Mouse (Mus musculus) left cerebral cortex, postnatal 25 days (tissue): ENCODE data around the gene Carhsp1. TPM values are rescaled to one million over a fixed set of nuclear protein-coding genes. Genes with fewer than 3 reads are reported as not detected.
A peak's percentile ranks its signal among the peaks of the same experiment; 100 is the strongest.

Experiments used
- DNase-seq, 2 experiments: peaks; one replicate each; pipeline ENCODE4 v3.0.0; 2022; ENCODE audit warnings: low spot score in 2 of 2, mixed read lengths in 1 of 2
- intact Hi-C: fragments of 180-260 bp; cut with DNase I; formaldehyde crosslinking; loops from one replicate; pipeline ENCODE4 v1.15.1; 2025
- total RNA-seq, 2 experiments: library from RNA; stranded (reverse); gene quantifications; 2 replicates each; pipeline ENCODE4 v1.2.3; 2021

Carhsp1 gene
- total RNA-seq, 2 experiments from 2014 or later = 13.2 to 19.4 TPM

DNA sequence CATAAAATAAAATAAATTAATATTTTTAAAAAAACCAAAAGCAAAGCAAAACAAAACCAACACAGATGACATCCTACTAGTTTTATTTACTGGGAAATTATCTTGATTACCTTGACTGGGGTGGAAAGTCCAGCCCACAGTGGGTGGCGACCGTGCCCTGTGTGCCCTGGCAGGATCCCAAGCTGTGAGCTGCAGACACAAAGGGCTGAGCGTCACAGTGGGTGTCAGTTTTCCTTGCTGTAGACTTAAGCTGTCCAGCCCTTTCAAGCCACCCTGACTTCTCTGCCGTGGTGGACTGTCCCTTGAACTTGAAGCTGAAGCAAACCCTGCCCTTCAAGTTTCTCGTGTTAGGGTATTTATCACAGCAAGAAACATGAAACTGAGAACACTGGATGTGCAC, 6.1 kb upstream of the Carhsp1 start:
- DNase-seq = no peak
- intact Hi-C loops = no loop called here

- DNase-seq = peak in 1 of 2 experiments; percentile 54
- intact Hi-C loops = loop anchor here (1.0 to 2.0 kb wide), 2 partner anchors 182 to 266 kb away; no protein-coding TSS in a partner anchor
Observed at GRCm38 (mm10) chr16:8676800-8677199, 4.8 kb upstream of the Carhsp1 start.

DNA sequence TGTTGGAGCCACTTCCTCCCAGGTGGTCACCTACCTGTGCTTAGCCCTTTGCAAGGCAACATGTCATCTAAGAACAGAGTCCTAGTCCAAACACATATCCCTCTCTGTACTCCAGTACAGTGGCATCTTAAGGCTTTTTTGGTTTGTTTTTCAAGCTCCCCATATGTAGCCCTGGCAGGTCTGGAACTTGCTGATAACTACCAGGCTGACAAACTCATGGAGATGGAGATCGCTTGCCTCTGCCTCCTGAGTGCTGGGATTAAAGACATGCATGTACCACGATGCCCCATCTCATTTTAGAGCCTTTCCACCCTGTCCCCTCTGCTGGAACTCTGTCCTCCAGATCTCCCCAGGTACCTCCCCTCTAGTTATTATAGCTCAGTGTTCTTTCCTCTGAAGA, 4.3 kb upstream of the Carhsp1 start:
- intact Hi-C loops = loop anchor here (1.0 to 2.0 kb wide), 2 partner anchors 182 to 265 kb away; no protein-coding TSS in a partner anchor

DNA sequence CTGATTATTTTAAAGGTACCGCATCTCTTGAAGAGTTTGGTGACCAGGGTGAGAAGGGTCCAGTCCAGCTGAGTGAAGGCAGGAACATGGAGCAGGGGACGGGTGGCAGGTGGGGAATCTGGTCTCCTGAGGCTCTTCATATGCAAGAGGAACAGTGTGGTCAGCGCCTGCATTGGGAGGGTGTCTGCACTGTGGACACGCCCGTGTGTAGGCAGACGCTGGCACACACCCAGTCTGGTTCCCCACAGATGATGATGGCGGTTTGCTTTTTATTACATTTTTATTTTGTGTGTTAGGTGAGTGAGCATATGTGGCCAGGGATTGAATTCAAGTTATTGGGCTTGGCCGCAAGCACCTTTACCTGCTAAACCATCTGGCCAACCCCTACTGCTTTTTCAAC, 3.6 kb upstream of the Carhsp1 start:
- intact Hi-C loops = loop anchor here (2.0 kb wide), 1 partner anchor 31 kb away; no protein-coding TSS in a partner anchor
- no peak for DNase-seq

More for the DNA sequence above, 4.3 kb upstream of the Carhsp1 start:
- no peak for DNase-seq

DNA sequence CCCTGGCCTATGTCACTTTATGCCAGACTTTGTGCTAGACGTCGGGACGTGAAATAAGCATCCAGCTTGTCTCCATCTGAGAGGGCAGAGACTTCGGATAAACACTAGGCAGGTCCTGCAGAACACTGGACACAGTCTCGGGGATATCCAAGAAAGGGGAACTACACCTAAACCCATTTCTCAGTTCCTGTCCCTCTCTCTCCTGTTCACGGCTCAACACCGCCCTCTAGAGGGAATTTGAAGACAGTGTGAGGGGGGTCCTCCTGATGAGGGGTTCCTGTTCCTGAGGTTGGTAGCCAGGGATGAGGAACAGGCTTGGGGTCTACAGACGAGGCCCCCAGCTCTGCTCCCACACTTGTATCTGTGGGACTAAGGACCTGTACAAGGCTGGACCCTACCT, 2.2 kb upstream of the Carhsp1 start:
- intact Hi-C loops = loop anchor here (2.0 kb wide), 1 partner anchor 29 kb away; no protein-coding TSS in a partner anchor
- peak in 1 of 2 experiments; percentile 35 for DNase-seq

DNA sequence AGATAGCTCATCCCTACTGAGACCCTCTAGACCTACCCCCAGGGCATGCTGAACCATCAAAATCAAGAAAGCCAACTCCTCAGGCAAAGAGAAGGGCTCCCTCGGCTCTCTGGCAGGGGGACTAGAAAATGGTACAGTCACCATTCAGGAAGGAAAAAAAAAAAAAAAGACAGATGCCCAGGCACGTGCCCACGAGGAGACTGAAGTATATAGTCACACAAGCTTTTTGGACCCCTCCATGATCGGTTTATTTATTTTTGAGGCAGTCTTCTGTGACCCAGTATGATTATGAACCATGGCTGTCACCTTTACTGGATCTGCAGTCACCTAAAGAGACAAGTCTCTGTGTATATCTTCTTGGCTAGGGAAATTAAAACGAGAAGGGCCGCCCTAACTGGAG, 1.4 kb upstream of the Carhsp1 start:
- intact Hi-C loops = no loop called here
- no peak for DNase-seq

- intact Hi-C loops = loop anchor here (1.0 kb wide), 1 partner anchor 179 kb away; no protein-coding TSS in a partner anchor
- DNase-seq = no peak
Observed at GRCm38 (mm10) chr16:8672811-8673210, 856 bp upstream of the Carhsp1 start.

DNA sequence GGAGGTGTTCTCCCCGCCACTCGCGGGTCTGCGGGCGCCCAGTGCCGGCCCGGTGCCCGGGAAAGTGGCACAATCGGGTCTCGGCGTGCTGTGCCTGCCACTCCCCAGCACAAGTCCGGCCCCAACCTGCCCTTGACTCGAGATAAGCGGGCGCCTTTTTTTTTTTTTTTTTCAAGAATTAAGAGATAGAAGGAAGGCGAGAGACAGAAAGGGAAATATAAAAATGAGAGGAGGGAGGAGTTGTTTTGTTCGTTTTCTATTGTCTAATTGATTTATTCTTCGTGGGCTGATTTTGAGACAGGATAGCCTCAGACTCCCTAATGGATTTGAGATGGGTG, 364 bp upstream of the Carhsp1 start:
- DNase-seq = no peak
- intact Hi-C loops = loop anchor here (1.0 kb wide), 1 partner anchor 178 kb away; no protein-coding TSS in a partner anchor

- intact Hi-C loops = no loop called here
- DNase-seq = no peak
Observed at GRCm38 (mm10) chr16:8670041-8671035, 1.6 kb downstream of the Carhsp1 start.

DNA sequence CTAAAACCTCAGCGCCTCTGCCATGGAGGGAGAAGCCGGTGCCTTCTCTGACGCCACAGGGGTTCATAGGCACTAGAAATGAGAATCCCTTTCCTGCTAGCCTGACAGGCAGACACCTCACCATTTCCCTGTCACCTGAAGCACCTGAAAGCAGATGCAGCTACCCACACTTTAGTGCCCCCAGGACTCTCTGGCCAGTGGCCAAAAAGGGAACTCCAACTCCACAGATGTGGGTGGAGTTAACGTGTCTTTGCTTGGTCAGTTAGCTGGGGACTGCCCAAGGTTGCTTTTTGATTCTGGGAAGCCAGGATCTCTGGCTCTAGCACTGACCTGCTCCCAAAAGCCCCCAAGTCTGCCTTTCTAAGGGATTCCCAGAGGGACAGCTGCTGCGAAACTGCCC, 2.5 kb downstream of the Carhsp1 start:
- DNase-seq = no peak
- intact Hi-C loops = no loop called here

- DNase-seq = no peak
- intact Hi-C loops = no loop called here
Observed at GRCm38 (mm10) chr16:8668386-8668785, 3.6 kb downstream of the Carhsp1 start.

DNA sequence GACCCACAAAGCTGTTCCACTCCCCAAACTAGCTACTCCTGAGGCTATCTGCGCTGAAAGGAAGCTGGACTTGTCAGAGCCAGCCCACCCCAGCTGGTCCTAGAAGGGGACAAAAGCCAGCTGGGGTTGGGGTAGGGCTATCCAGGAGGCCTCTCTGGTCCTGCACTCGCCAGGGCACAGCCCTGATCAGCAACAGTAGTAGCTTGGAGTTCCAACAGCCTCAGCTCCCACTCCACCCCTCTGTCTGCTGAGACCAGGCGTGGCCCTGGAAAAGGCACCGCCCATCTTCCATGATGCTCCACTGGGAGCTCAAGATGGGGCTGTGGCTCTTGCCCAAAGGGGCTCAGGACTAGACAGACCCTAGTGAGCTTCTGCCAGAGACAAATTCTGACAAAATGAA, 4.1 kb downstream of the Carhsp1 start:
- no peak for DNase-seq
- intact Hi-C loops = no loop called here

- intact Hi-C loops = no loop called here
- no peak for DNase-seq
Observed at GRCm38 (mm10) chr16:8667261-8667660, 4.7 kb downstream of the Carhsp1 start.

DNA sequence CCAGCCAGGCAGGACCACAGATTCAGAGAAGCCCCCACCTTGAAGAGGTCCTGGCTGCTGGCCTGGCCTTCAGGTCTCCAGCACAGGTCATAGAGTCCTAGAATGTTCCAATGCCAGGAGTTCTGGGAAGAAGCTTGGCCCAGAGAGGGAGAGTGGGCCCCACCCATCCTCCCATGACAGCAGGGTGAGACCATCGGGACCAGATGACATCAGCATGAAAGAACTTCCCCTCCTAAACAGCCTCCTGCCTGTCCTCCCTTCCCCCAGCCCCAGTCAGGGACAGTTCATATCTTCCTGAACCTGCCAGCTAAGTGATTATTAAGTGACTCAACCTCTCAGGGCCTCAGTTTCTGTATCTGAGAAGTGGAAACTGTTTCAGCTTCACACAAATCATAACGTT, 5.5 kb downstream of the Carhsp1 start:
- intact Hi-C loops = no loop called here

GRCm38 (mm10) chr16:8665367-8665766, 6.6 kb downstream of the Carhsp1 start:
- intact Hi-C loops = no loop called here
- DNase-seq = no peak

More for the DNA sequence above, 5.5 kb downstream of the Carhsp1 start:
- no peak for DNase-seq

GRCm38 (mm10) chr16:8663606-8664539, 8.1 kb downstream of the Carhsp1 start:
- peak in 1 of 2 experiments; percentile 19 for DNase-seq
- intact Hi-C loops = no loop called here

DNA sequence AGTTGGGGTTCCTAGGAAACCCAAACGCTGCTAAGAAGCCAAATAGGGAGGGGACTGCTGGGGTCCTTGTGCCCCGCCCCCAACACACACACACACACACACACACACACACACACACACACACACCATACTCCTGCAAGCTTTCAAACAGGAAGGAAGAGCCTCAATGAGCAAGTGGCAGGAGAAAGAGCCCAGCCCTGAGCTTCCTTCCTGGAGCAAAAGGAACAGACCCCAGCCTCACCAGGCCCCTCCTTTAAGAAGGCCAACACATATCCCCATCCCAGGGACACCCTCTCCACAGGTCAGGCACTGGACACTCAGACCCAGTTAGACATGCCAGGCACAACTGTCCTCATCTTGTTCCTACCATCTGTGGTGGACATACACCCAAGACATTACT, 8.9 kb downstream of the Carhsp1 start:
- intact Hi-C loops = no loop called here
- DNase-seq = no peak

GRCm38 (mm10) chr16:8658764-8659163, 13.2 kb downstream of the Carhsp1 start:
- DNase-seq = no peak
- intact Hi-C loops = no loop called here

- intact Hi-C loops = no loop called here
- DNase-seq = no peak
Observed at GRCm38 (mm10) chr16:8658349-8658748, 13.6 kb downstream of the Carhsp1 start.

DNA sequence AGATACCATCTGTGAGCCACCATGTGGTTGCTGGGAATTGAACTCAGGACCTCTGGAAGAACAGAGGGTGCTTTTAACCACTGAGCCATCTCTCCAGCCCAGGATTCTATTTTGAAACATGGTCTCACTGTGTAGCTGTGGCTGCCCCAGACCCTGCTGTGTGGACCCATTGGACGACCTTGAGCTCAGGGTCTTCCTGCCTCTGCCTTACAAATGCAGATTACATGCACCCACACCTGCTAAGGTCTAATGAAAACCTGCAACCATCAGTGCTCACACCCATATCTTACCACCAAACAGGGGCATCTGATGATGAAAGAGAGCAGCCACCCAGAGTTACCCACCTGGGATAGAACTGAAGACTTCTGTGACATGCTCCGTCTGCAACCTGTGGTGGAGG, 15.7 kb downstream of the Carhsp1 start:
- DNase-seq = no peak
- intact Hi-C loops = no loop called here
